Mouse (Mus musculus) liver, postnatal 0 days (tissue): ENCODE data around the gene Magea1.
"Not testable (repeated sequence)": the region's sequence is repeated elsewhere in the genome, so short reads cannot be mapped to it uniquely, and the experiment has no call there.

Experiments
- CTCF ChIP-seq: sonication (generic); IDR thresholded peaks from 2 replicates; pipeline ENCODE4 v1.5.1; 2016; ENCODE audit warnings: antibody characterized with exemption, low read depth
- EP300 ChIP-seq: IDR thresholded peaks from 2 replicates; pipeline ENCODE4 v1.6.1; 2016; ENCODE audit warnings: antibody characterized with exemption, low read depth, mild to moderate bottlenecking

- not testable (repeated sequence) for TF ChIP-seq EP300, CTCF
Measured at GRCm38 (mm10) chrX:155128312-155128711, 38.7 kb upstream of the Magea1 start, which contains the start of gene Cldn34b2.
